Mouse (Mus musculus) C2C12 (cell line): ENCODE data around the gene Cog4.

Experiments used
- CTCF ChIP-seq: IDR thresholded peaks from one replicate; pipeline ENCODE4 v1.5.1; 2011; ENCODE audit not compliant: control insufficient read depth, insufficient read depth, insufficient read length
- FOSL1 ChIP-seq: IDR thresholded peaks from one replicate; pipeline ENCODE4 v1.8.0; 2011; ENCODE audit warnings: mild to moderate bottlenecking, low read length; ENCODE audit not compliant: poor library complexity, insufficient read depth, severe bottlenecking
- MAX ChIP-seq: IDR thresholded peaks from one replicate; pipeline ENCODE4 v1.6.1; 2011; ENCODE audit warnings: mild to moderate bottlenecking, control low read depth
- MYOD1 ChIP-seq: IDR thresholded peaks from one replicate; pipeline ENCODE4 v1.6.1; 2011; ENCODE audit warnings: low read depth; ENCODE audit not compliant: control insufficient read depth, insufficient read length
- MYOG ChIP-seq: IDR thresholded peaks from one replicate; pipeline ENCODE4 v1.6.1; 2011; ENCODE audit not compliant: control insufficient read depth, insufficient read length; ENCODE audit errors: extremely low read depth
- USF1 ChIP-seq: IDR thresholded peaks from one replicate; pipeline ENCODE4 v1.6.1; 2011; ENCODE audit warnings: low read depth, mild to moderate bottlenecking, control low read depth, moderate library complexity

DNA sequence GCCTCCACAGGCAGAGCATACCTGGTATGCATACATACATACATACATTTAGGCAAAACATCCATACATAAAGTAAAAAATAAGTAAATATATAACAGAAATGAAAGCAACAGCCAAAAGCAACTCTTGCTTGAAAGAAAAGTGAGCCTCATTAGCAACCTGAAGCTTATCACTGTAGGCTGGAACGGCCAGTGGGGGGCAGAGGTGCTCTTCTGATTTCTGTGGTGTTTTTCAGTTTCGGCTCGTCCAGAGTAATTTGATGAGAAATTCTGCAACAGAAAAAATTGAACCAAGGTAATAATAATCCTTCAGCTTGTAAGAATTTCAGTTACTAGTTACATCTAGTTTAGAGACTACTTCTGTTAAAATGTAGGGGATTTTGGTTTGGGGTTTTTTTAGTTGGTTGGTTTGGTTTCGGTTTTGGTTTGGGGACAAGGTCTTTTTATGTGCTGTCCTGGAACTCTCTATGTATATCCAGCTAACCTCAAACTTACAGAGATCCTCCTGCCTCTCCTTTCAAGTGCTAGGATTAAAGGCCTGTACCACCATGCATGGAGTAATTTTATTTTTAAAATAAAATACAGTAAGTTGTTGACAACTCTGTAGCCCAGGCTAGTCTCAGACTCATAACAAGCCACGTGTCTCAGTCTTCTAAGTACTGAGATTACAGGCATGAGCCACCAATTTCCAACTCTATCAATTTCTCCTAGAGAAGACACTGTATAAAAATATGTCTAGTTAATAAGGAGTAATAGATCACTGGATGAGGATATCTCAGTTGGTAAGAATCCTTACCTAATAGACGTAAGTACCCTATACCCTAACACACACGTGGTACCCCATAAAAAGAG is 13.5 kb downstream of the Cog4 start:
- TF ChIP-seq CTCF (no peak), FOSL1 (no peak), MYOD1 (no peak), MAX (no peak), MYOG (no peak), USF1 (no peak)
